Mouse (Mus musculus) T-helper 17 cell (primary cell): Measurements from ENCODE around the gene Gm4450.

ENCODE experiments used
- in situ Hi-C, 2 experiments: fragments of 300-600 bp; cut with MboI, MseI; formaldehyde crosslinking; loops; 1 replicate in 1 of 2; 2 replicates in 1 of 2; pipeline ENCODE4 v1.15.1; 2025; ENCODE audit warnings: high pct_unique_total_duplicates in 2 of 2

The Gm4450 gene

GRCm38 (mm10) chr3:98418991-98419785 is 37.7 kb downstream of the Gm4450 start:
- in situ Hi-C loops, result loop anchor here in 1 of 2 experiments (25.0 kb wide), 1 partner anchor 1457 kb away; no protein-coding TSS in a partner anchor

GRCm38 (mm10) chr3:98417328-98417727 is 39.6 kb downstream of the Gm4450 start:
- in situ Hi-C loops, result loop anchor here in 1 of 2 experiments (25.0 kb wide), 1 partner anchor 1455 kb away; no protein-coding TSS in a partner anchor

GRCm38 (mm10) chr3:98416426-98417250 is 40.3 kb downstream of the Gm4450 start:
- in situ Hi-C loops, result loop anchor here in 1 of 2 experiments (25.0 kb wide), 1 partner anchor 1454 kb away; no protein-coding TSS in a partner anchor

- in situ Hi-C loops, result loop anchor here (5.0 to 25.0 kb wide), 2 partner anchors 1337 to 1452 kb away; no protein-coding TSS in a partner anchor
Observed at GRCm38 (mm10) chr3:98414296-98414695, 42.6 kb downstream of the Gm4450 start.

GRCm38 (mm10) chr3:98413733-98414132 is 43.2 kb downstream of the Gm4450 start:
- in situ Hi-C loops, result loop anchor here (5.0 to 25.0 kb wide), 2 partner anchors 1336 to 1451 kb away; no protein-coding TSS in a partner anchor

- in situ Hi-C loops, result loop anchor here (5.0 to 25.0 kb wide), 2 partner anchors 1334 to 1449 kb away; no protein-coding TSS in a partner anchor
Observed at GRCm38 (mm10) chr3:98410619-98411580, 46.0 kb downstream of the Gm4450 start.

- in situ Hi-C loops, result loop anchor here (10.0 to 25.0 kb wide), 2 partner anchors 1445 to 1463 kb away; no protein-coding TSS in a partner anchor
Observed at GRCm38 (mm10) chr3:98407261-98407780, 49.6 kb downstream of the Gm4450 start.

GRCm38 (mm10) chr3:98406569-98407144 is 50.3 kb downstream of the Gm4450 start:
- in situ Hi-C loops, result loop anchor here (10.0 to 25.0 kb wide), 2 partner anchors 1444 to 1462 kb away; no protein-coding TSS in a partner anchor

GRCm38 (mm10) chr3:98405877-98406276 is 51.0 kb downstream of the Gm4450 start:
- in situ Hi-C loops, result loop anchor here (10.0 to 25.0 kb wide), 2 partner anchors 1444 to 1461 kb away; no protein-coding TSS in a partner anchor

GRCm38 (mm10) chr3:98404268-98404895 is 52.5 kb downstream of the Gm4450 start:
- in situ Hi-C loops, result loop anchor here (10.0 to 25.0 kb wide), 2 partner anchors 1442 to 1460 kb away; no protein-coding TSS in a partner anchor
